Mouse (Mus musculus) cortical plate, adult 2 months (tissue): Measurements from ENCODE around the gene Il18r1.

Experiments used
- CTCF ChIP-seq: fragments of 200-500 bp; IDR thresholded peaks from 2 replicates; pipeline ENCODE4 v1.5.1; 2011; ENCODE audit warnings: mild to moderate bottlenecking, control low read depth, low read length; ENCODE audit not compliant: insufficient read depth; ENCODE audit errors: extremely low read depth
- POLR2A ChIP-seq: fragments of 200-500 bp; IDR thresholded peaks from 2 replicates; pipeline ENCODE4 v1.6.1; 2011; ENCODE audit warnings: mild to moderate bottlenecking, low read length, control low read depth; ENCODE audit not compliant: insufficient read depth; ENCODE audit errors: extremely low read depth

DNA sequence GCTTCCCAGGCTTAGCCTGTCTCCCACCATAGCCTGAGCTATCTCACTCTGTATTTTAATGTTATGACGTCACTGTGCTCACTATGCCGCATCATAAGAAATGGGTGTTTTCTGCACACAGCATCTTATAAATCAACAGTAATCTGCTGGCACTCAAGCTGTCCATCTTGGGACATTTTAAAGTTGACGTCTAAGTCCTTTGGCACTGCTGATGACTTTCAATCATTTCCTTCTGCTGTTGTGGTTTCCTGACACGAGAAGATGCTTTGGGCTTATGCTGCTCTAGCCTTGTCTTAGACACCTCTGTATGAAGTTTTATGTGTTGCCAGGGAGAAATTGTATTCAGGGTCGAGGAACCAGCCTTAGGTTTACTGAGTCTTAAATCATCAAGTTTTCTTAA lies 39.2 kb downstream of the Il18r1 start:
- TF ChIP-seq CTCF, result no peak
- TF ChIP-seq POLR2A, result no peak
